Mouse (Mus musculus) heart, embryonic 16.5 days (tissue): ENCODE results near the gene L3hypdh. TPM values are rescaled to one million over a fixed set of nuclear protein-coding genes. Genes with fewer than 3 reads are reported as not detected.

Experiments used
- ATAC-seq: fragments of 200-750 bp; cut with Nextera tagmentation; replicated peaks from 2 replicates; pipeline ENCODE4 v1.8.0; 2017; ENCODE audit warnings: moderate number of reproducible peaks; ENCODE audit not compliant: insufficient read depth, low FRiP score; ENCODE audit errors: extremely low read depth
- H3K27ac ChIP-seq: fragments of 300-500 bp; sonication (generic); 2 replicates; pipeline ENCODE4 v1.5.1; 2014; ENCODE audit warnings: mild to moderate bottlenecking, low read length, control low read depth, moderate library complexity
- H3K27me3 ChIP-seq: fragments of 300-500 bp; sonication (generic); 2 replicates; pipeline ENCODE4 v1.6.1; 2014; ENCODE audit warnings: low read length, mixed read lengths; ENCODE audit not compliant: control insufficient read depth, insufficient read depth
- H3K36me3 ChIP-seq: fragments of 300-500 bp; sonication (generic); 2 replicates; pipeline ENCODE4 v1.6.1; 2014; ENCODE audit not compliant: control insufficient read depth, insufficient read depth
- H3K4me1 ChIP-seq: fragments of 300-500 bp; sonication (generic); 2 replicates; pipeline ENCODE4 v1.6.1; 2014; ENCODE audit warnings: low read length, mixed read lengths; ENCODE audit not compliant: control insufficient read depth, insufficient read depth
- H3K4me2 ChIP-seq: fragments of 300-500 bp; sonication (generic); 2 replicates; pipeline ENCODE4 v1.6.1; 2014; ENCODE audit warnings: low read depth, mild to moderate bottlenecking, control low read depth, low read length
- H3K4me3 ChIP-seq: fragments of 300-500 bp; sonication (generic); 2 replicates; pipeline ENCODE4 v1.5.1; 2014; ENCODE audit warnings: mild to moderate bottlenecking, control low read depth, low read length
- H3K9ac ChIP-seq: fragments of 300-500 bp; sonication (generic); 2 replicates; pipeline ENCODE4 v1.6.1; 2014; ENCODE audit warnings: low read length, control low read depth
- H3K9me3 ChIP-seq: fragments of 300-500 bp; sonication (generic); replicated peaks from 2 replicates; pipeline ENCODE4 v1.6.1; 2016; ENCODE audit warnings: low read length; ENCODE audit not compliant: control insufficient read depth
- WGBS: fragments of 180-500 bp; shearing (Covaris S2); extraction: QIAGEN DNeasy Blood & Tissue Kit; methylation state at CpG from one replicate; pipeline ENCODE4 v1.1.7; 2014; 5-methylcytosine and 5-hydroxymethylcytosine counted together
- polyA plus RNA-seq: library from polyadenylated mRNA; unstranded; fragments of >200 nt; fragmentation: Nextera tagmentation; extraction: Ambion mirVana; gene quantifications from 2 replicates; pipeline ENCODE4 v1.2.1, GENCODE M21; 2015

L3hypdh gene
- 19.6 and 21.4 TPM in 2 replicates for polyA plus RNA-seq

DNA sequence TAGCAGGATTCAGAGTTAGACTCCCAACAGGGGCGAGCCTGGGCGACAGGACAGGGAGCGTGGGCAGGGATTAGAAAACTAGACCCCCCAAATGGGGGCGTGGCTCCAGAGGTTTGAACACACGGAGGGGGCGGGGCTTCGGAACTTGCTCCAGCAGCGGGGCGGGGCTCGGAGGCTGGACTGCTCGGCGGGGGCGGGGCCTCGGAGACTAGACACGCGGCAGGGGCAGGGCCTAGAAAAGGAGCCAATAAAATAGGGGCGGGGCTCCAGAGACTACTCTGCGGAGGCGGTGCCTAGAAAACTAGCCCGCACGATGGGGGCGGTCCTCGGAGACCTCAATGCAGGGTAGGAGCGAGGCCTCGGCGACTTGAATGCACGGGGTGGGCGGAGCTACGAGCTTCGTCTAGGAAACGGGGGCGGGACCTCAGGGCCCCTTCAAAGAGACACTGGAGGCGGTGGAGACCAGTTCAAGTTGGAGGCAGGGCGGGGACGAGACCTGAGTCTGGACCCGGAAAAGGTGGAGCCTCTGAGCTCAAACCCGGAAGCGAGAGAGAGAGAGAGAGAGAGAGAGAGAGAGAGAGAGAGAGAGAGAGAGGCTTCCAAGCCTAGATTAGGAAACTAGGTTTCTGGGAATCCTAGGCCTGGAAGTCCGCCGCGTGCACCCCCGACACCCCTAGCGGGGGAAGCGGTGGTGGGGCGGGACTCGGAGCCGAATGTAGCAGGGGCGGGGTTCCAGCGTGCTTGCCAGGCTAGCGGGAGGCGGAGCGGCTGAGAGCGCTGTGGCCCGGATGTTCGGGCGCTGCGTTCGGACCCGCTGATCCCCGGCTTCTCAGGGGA lies at the start of gene L3hypdh, which contains the start of gene Jkamp:
Gene L3hypdh, minus strand, starts transcription at position 111 of the 837 bp plus-strand sequence.
Gene Jkamp, plus strand, starts transcription at position 261 of the 837 bp plus-strand sequence.
- ATAC-seq = peak; percentile 96
- Histone ChIP-seq H3K4me3 (peak within 1 kb of the TSS; percentile 75), H3K9ac (peak within 1 kb of the TSS; percentile 90), H3K36me3 (peaks cover 5% of the 10 kb centered on the region), H3K9me3 (no peaks in the 10 kb centered on the region), H3K4me1 (peaks cover 13% of the 10 kb centered on the region), H3K27me3 (no peaks in the 10 kb centered on the region), H3K4me2 (peak within 1 kb of the TSS; percentile 94), H3K27ac (peak within 1 kb of the TSS; percentile 97)
- WGBS = under 1% methylated on average over 60 of the region's 60 CpGs

DNA sequence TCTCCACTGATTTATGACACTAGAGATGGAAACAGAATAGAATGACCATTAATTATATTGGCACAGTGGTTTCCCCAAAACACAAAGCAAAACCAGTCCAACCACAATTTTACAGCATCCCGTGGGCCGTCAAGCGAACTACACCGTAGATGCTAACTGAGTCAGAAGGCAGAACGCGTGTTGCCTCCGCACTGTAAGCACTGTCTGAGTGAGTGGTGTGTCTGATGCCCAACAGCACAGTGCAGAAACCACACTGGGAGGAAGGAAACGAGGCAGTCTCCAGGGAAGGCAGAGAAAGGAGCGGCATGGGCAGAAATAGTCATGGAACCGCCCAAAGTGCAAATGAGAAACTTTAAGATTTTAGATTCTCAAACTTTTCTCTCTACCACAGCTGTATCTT lies 44.0 kb upstream of the L3hypdh start:
- 87% methylated on average over 10 of the region's 10 CpGs for WGBS
- no peak overlapping the region for H3K9ac ChIP-seq
- no peaks in the 10 kb centered on the region for H3K27me3 ChIP-seq
- peaks cover 4% of the 10 kb centered on the region for H3K9me3 ChIP-seq
- no peak overlapping the region for H3K4me2 ChIP-seq
- no peak overlapping the region for H3K4me3 ChIP-seq
- no peak for ATAC-seq
- H3K4me1 ChIP-seq = no peaks in the 10 kb centered on the region
- no peaks in the 10 kb centered on the region for H3K36me3 ChIP-seq
- no peak overlapping the region for H3K27ac ChIP-seq

DNA sequence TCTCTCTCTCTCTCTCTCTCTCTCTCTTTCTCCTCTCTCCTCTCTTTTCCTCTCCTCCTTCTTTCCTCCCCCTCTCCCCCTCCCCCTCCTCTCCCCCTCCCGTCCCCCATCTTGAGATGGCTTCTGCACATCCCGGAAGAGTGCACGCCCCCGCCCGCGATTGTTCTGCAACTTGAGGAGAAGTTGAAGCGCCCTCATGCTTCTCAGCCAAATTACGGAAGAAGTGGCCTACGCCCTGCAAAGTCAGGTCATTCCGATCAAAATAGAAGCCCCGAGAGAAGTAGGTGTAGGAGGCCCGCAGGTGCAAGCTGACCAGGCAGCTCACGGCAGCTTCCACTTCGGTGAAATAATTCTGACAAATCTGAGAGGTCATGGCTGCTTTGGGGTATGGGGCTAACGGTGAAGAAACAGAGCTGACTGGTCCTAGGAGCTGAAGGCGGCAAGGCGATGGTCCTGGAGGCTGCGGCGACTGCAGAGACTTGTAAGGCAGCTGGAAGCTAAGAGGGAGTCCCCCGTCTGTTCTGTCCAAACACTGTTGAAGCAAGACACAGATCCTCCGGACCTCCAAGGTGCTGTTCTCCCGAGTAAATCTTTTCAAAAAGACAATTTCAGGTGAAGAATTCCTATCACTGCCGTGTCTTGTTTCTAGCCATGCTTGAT lies 30.6 kb upstream of the L3hypdh start:
- H3K4me1 ChIP-seq = no peaks in the 10 kb centered on the region
- H3K27ac ChIP-seq = no peak overlapping the region
- no peaks in the 10 kb centered on the region for H3K27me3 ChIP-seq
- no peak overlapping the region for H3K9ac ChIP-seq
- no peak for ATAC-seq
- H3K9me3 ChIP-seq = no peaks in the 10 kb centered on the region
- H3K4me3 ChIP-seq = no peak overlapping the region
- no peak overlapping the region for H3K4me2 ChIP-seq
- 68% methylated on average over 22 of the region's 23 CpGs for WGBS
- no peaks in the 10 kb centered on the region for H3K36me3 ChIP-seq

- no peaks in the 10 kb centered on the region for H3K36me3 ChIP-seq
- H3K4me3 ChIP-seq = no peak overlapping the region
- ATAC-seq = no peak
- whole genome bisulfite sequencing = 63% methylated on average over 6 of the region's 6 CpGs
- no peaks in the 10 kb centered on the region for H3K27me3 ChIP-seq
- H3K9me3 ChIP-seq = no peaks in the 10 kb centered on the region
- H3K4me1 ChIP-seq = no peaks in the 10 kb centered on the region
- no peak overlapping the region for H3K27ac ChIP-seq
- no peak overlapping the region for H3K9ac ChIP-seq
- H3K4me2 ChIP-seq = no peak overlapping the region
Measured at GRCm38 (mm10) chr12:72115126-72115525, 29.9 kb upstream of the L3hypdh start.

DNA sequence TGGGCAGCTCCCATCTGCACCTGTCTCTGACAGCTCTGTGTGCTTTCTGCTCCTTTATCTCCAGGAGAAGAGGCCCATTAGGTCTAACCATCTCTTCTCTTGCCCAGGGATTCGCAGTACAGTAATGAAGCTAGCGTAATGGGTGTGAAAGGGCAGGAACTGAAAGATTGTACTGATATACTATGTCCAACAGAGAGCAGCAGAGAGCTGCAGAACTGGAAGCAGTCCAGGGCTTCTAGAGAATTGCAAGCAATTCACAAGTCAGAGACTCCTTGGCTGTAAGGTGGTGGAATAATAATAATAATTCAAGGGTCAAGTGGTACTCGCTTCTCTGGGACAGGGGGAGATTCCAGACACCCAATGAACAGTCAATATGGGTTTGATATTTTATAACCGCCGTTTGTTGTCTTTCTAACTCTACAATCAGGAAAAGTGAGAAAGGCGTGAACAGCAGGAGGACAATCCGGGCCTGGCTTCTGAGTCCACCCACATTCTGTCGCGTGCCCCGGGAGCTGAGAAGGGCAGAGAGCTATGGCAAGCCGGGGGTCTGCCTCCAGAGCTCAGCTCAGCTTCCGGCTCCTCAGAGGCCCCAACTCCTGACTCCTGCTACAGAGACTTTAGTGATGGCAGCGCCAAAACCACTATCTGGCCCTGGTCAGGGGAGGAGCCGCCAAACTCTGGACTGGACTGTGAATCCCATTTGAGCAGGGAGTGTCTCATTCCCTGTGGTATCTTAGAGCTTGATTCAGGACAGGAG lies 19.5 kb upstream of the L3hypdh start:
- Histone ChIP-seq H3K27ac (no peak overlapping the region), H3K4me1 (no peaks in the 10 kb centered on the region), H3K9me3 (no peaks in the 10 kb centered on the region), H3K9ac (0 out of 2 replicates have a peak overlapping the region, but pooled peaks have one; percentile 34), H3K4me2 (peak overlapping the region; percentile 47), H3K4me3 (peak overlapping the region; percentile 13), H3K27me3 (no peaks in the 10 kb centered on the region), H3K36me3 (peaks cover 12% of the 10 kb centered on the region)
- 17% methylated on average over 14 of the region's 14 CpGs for WGBS
- ATAC-seq = no peak

- no peak overlapping the region for H3K9ac ChIP-seq
- H3K9me3 ChIP-seq = no peaks in the 10 kb centered on the region
- H3K4me3 ChIP-seq = no peak overlapping the region
- no peak overlapping the region for H3K4me2 ChIP-seq
- peaks cover 15% of the 10 kb centered on the region for H3K36me3 ChIP-seq
- H3K27ac ChIP-seq = no peak overlapping the region
- no peak for ATAC-seq
- H3K4me1 ChIP-seq = no peaks in the 10 kb centered on the region
- H3K27me3 ChIP-seq = no peaks in the 10 kb centered on the region
- 79% methylated on average over 5 of the region's 5 CpGs for WGBS
Measured at GRCm38 (mm10) chr12:72104027-72104426, 18.8 kb upstream of the L3hypdh start.

DNA sequence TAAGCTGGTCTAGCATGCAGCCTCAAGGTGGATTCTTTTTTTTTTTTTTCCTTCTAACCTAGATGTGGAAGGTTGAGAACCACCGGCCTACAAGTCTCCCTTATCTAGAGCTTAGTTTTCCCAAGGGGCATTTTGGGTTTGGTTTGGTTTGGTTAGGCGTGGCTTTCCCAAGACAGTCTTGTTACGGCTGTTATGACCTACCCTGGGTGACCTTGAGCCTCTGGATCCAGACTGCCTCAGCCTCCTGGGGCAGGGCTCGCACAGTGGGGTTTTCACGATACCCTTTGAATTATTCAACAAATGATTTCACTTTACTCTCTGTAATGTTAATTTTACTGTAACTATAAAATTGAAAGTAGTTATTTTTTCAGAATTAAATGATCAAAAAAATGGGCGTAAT lies 17.5 kb upstream of the L3hypdh start:
- WGBS = 76% methylated on average over 6 of the region's 6 CpGs
- H3K4me1 ChIP-seq = no peaks in the 10 kb centered on the region
- no peak overlapping the region for H3K27ac ChIP-seq
- no peak overlapping the region for H3K9ac ChIP-seq
- H3K4me2 ChIP-seq = no peak overlapping the region
- H3K9me3 ChIP-seq = no peaks in the 10 kb centered on the region
- no peak for ATAC-seq
- H3K36me3 ChIP-seq = peaks cover 21% of the 10 kb centered on the region
- no peaks in the 10 kb centered on the region for H3K27me3 ChIP-seq
- no peak overlapping the region for H3K4me3 ChIP-seq

DNA sequence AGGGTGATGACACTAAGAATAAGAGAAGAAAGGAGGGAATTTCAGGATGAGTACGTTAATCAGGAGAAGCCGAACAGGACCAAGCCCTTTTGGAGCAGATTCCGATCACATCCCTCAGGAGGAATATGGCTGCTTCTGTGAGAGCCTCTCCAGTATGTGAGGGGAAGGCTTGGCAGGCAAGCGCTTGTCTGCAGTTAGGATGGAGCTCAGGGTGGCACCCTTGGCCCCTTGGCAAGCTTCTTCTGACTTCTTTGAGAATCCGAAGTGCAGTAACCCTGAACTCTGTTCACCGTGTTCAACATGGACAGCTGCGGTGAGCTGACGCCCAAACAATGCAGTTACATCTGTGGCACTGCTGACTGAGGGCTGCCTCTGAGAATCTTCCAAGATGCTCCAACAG lies 11.7 kb upstream of the L3hypdh start:
- Histone ChIP-seq H3K27ac (no peak overlapping the region), H3K9ac (no peak overlapping the region), H3K9me3 (no peaks in the 10 kb centered on the region), H3K27me3 (no peaks in the 10 kb centered on the region), H3K36me3 (peaks cover 55% of the 10 kb centered on the region), H3K4me1 (no peaks in the 10 kb centered on the region), H3K4me3 (no peak overlapping the region), H3K4me2 (no peak overlapping the region)
- no peak for ATAC-seq
- 95% methylated on average over 8 of the region's 8 CpGs for WGBS
